Mouse (Mus musculus): ENCODE measurements around the gene Dab2ip. TPM values are rescaled to one million over a fixed set of nuclear protein-coding genes. Genes with fewer than 3 reads are reported as not detected.
A peak's percentile ranks its signal among the peaks of the same experiment; 100 is the strongest.

Dab2ip gene
- polyA plus RNA-seq, 1 experiment from 2014 or later: 55.6 TPM

DNA sequence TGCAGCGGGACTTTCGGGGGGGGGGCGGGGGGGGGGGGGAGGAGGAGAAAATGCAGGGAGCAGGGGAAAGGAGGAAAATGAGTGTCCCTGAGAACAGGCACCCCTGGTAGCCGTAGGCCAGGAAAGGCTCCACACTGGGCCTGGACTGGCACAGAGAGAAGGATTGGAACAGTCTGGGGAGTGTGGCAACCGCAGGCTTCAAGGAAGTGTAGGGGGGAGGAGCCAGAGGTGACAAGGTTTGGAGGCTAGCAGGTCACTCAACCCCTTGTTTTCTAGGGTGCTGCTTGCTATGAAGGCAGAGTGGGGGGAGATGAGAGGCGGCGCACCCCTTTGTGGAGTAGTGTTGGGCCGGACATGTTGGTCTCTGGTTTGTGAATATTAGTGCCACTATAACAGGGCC is 71.1 kb downstream of the Dab2ip start:
- H3K4me2 ChIP-seq: no peak overlapping the region
- no peak for ATAC-seq (ENCODE audit: insufficient number of reproducible peaks, low FRiP score)
- H3K27me3 ChIP-seq (replicated peaks): no peaks in the 10 kb centered on the region
- no peak overlapping the region for H3K4me3 ChIP-seq
- H3K27ac ChIP-seq (ENCODE audit: poor library complexity, severe bottlenecking): peak overlapping the region; percentile 89
- peaks cover 28% of the 10 kb centered on the region for H3K36me3 ChIP-seq
- H3K9ac ChIP-seq: no peak overlapping the region
- H3K4me1 ChIP-seq (replicated peaks): peaks cover 94% of the 10 kb centered on the region
- no peaks in the 10 kb centered on the region for H3K9me3 ChIP-seq (replicated peaks)
- WGBS: 90% methylated on average over 5 of the region's 8 CpGs

DNA sequence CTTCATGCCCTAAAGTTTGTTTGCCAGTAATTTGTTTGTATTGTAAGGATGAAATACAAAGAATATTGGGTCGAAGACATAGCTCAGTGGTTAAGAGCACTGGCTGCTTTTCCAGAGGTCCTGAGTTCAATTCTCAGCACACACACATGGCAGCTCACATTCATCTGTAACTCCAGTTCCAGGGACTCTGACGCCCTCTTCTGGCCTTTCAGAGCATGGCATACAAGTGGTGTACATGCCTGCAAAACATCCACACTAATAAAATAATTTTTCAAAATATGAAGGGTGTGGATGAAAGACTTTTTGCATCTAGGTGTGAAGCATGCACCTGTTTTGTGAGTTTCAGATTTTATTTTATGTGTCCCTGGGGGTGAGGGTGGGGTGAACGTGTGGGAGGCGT is 75.3 kb downstream of the Dab2ip start:
- no peak for ATAC-seq (ENCODE audit: insufficient number of reproducible peaks, low FRiP score)
- Histone ChIP-seq H3K4me3 (no peak overlapping the region), H3K27ac (ENCODE audit: poor library complexity, severe bottlenecking) (no peak overlapping the region), H3K9me3 (replicated peaks) (no peaks in the 10 kb centered on the region), H3K27me3 (replicated peaks) (no peaks in the 10 kb centered on the region), H3K4me2 (no peak overlapping the region), H3K9ac (no peak overlapping the region), H3K36me3 (peaks cover 37% of the 10 kb centered on the region), H3K4me1 (replicated peaks) (peaks cover 71% of the 10 kb centered on the region)
- WGBS: 71% methylated on average over 4 of the region's 4 CpGs

DNA sequence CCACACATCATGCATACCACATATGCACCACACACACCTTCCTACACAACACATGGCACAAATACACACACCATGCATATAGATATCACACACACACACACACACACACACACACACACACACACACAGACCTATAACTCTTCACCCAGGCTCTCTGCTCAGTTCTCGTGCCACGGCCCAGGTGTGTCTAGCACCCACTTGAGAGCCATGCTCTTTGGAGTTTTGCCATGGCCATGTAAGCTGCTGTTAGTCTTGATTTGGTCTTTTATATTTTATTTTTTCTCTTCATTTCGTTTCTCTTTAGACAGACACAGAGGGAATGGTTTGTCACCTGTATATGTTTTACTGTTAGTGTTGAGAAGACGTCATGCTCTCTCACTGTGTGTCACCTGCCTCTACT is 76.9 kb downstream of the Dab2ip start:
- no peak overlapping the region for H3K4me3 ChIP-seq
- no peaks in the 10 kb centered on the region for H3K9me3 ChIP-seq (replicated peaks)
- H3K9ac ChIP-seq: no peak overlapping the region
- no peak overlapping the region for H3K4me2 ChIP-seq
- peaks cover 71% of the 10 kb centered on the region for H3K4me1 ChIP-seq (replicated peaks)
- no peaks in the 10 kb centered on the region for H3K27me3 ChIP-seq (replicated peaks)
- peaks cover 30% of the 10 kb centered on the region for H3K36me3 ChIP-seq
- WGBS: 81% methylated on average over 4 of the region's 4 CpGs
- H3K27ac ChIP-seq (ENCODE audit: poor library complexity, severe bottlenecking): 0 out of 2 replicates have a peak overlapping the region, but pooled peaks have one; percentile 55
- no peak for ATAC-seq (ENCODE audit: insufficient number of reproducible peaks, low FRiP score)

DNA sequence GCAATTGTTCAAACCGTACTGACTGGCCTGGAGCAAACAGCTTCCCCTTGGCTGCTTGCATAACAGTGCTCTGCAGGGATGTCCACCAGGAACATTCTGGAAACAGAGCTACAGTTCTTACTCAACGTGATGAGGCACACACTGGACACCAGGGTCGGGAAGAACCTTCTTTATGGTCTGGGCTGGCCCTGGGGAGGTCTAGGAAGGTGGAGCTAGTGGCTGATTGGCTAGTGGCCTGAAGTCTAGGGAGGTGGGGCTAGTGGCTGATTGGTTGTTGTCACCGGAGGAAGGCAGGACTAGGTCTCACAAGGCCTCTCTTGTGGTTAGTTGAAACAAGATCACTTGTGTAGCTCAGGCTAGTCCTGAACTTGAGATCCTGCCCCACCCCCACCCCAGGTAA is 77.5 kb downstream of the Dab2ip start:
- Histone ChIP-seq H3K4me3 (no peak overlapping the region), H3K4me1 (replicated peaks) (peaks cover 71% of the 10 kb centered on the region), H3K9me3 (replicated peaks) (no peaks in the 10 kb centered on the region), H3K9ac (no peak overlapping the region), H3K27ac (ENCODE audit: poor library complexity, severe bottlenecking) (no peak overlapping the region), H3K27me3 (replicated peaks) (no peaks in the 10 kb centered on the region), H3K4me2 (no peak overlapping the region), H3K36me3 (peaks cover 26% of the 10 kb centered on the region)
- ATAC-seq (ENCODE audit: insufficient number of reproducible peaks, low FRiP score): no peak
- WGBS: 62% methylated on average over 4 of the region's 4 CpGs

DNA sequence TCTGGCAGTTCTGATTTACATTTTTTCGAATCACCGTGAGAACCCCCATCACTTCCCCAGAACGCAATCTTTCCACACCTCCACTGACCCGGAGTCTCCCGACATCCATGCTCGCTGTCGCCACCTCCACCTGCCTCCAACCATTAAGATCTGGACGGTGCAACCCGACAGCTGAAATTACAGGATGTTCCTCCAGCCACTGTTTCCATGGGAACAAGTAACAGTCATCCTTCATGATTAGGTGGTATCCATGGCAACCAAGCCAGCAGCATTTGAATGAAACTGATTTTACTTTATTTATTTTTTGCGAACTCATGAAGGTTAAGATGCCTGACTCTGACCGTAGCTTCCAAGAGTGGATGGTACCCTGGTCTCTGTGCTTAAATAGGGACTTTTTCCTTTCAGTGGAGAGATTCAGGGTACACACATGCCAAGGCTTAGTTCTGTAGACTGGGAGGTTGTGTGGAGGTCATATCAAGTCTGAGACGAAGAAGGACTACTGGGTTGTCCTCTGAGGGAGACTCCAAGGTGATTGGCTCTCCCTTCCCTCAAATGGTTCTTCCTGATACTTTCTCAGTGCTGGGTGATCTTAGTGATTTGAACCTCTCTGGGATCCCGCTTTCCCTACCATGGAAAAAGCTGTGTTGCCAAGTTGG is 79.9 kb downstream of the Dab2ip start:
- Histone ChIP-seq H3K4me2 (no peak overlapping the region), H3K36me3 (peaks cover 29% of the 10 kb centered on the region), H3K4me3 (no peak overlapping the region), H3K9ac (no peak overlapping the region), H3K27me3 (replicated peaks) (no peaks in the 10 kb centered on the region), H3K4me1 (replicated peaks) (peaks cover 72% of the 10 kb centered on the region), H3K27ac (ENCODE audit: poor library complexity, severe bottlenecking) (no peak overlapping the region), H3K9me3 (replicated peaks) (no peaks in the 10 kb centered on the region)
- no peak for ATAC-seq (ENCODE audit: insufficient number of reproducible peaks, low FRiP score)
- WGBS: 62% methylated on average over 13 of the region's 13 CpGs

DNA sequence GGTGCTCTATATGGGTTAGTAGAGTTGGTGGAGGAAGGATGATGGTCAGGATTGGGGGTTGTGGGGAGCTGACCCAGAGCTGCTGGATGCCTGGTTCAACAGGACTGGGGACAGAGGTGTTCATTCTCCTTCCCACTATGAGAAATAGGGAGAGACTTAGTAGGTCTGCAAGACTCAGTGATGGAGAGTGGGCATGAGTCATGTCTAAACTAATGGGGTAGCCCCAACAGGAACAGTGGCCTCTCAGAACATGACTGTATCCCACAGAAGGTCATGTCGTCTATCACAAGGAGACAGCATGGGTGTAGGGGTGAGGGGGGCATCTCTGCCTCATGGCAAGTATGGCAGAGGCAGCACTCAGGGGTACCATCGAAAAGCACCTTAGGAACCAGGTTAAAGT is 81.7 kb downstream of the Dab2ip start:
- Histone ChIP-seq H3K9me3 (replicated peaks) (no peaks in the 10 kb centered on the region), H3K4me3 (no peak overlapping the region), H3K4me1 (replicated peaks) (peaks cover 55% of the 10 kb centered on the region), H3K36me3 (peaks cover 42% of the 10 kb centered on the region), H3K27me3 (replicated peaks) (no peaks in the 10 kb centered on the region), H3K4me2 (no peak overlapping the region), H3K27ac (ENCODE audit: poor library complexity, severe bottlenecking) (no peak overlapping the region), H3K9ac (no peak overlapping the region)
- no peak for ATAC-seq (ENCODE audit: insufficient number of reproducible peaks, low FRiP score)
- 67% methylated on average over 2 of the region's 2 CpGs for whole genome bisulfite sequencing

DNA sequence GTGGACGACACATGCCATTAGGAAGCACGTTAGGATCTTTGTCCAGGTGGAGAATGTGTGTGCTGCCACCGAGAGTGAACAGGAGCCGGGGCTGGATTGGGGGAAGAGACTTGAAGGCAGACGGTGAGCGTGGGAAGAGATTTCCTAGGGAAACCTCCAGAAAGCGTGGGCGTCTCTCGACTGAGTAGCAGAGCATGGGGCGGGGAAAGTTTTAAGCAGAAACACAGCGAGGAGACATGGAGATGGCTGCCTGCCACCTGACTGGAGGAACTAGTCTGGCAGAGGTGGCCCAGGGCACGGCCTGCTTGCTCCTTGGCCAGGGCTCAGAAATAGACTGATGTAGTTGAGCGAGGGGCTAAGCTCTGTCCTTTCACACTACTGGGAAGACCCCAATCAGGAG is 82.5 kb downstream of the Dab2ip start:
- no peak overlapping the region for H3K4me3 ChIP-seq
- no peak for ATAC-seq (ENCODE audit: insufficient number of reproducible peaks, low FRiP score)
- H3K9me3 ChIP-seq (replicated peaks): no peaks in the 10 kb centered on the region
- peaks cover 51% of the 10 kb centered on the region for H3K4me1 ChIP-seq (replicated peaks)
- H3K9ac ChIP-seq: no peak overlapping the region
- H3K27me3 ChIP-seq (replicated peaks): no peaks in the 10 kb centered on the region
- H3K4me2 ChIP-seq: no peak overlapping the region
- H3K27ac ChIP-seq (ENCODE audit: poor library complexity, severe bottlenecking): no peak overlapping the region; the same call in 1 of the 2 replicates
- 68% methylated on average over 13 of the region's 13 CpGs for WGBS
- peaks cover 44% of the 10 kb centered on the region for H3K36me3 ChIP-seq

DNA sequence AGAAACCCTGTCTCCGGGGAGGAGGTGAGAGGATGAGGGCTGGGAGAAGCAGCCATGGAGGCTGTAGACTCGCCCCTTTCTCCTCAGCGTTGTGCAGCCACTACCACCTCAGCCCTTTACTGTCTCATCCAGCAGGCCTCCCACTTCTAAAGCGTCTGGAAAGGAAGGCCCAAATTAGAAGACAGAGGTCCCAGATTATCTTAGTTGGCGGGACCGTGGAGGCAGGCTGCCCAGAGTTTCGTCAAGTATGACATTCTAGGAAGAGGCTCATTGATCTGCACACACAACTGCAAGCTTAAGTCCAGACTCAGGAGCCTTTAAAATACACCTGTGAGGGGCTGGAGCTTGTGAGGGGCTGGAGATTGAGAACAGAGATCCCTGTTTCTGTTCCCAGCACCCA is 84.2 kb downstream of the Dab2ip start:
- 45% methylated on average over 7 of the region's 7 CpGs for WGBS
- H3K9ac ChIP-seq: peak overlapping the region; percentile 1; the same call in 1 of the 2 replicates
- no peak overlapping the region for H3K27ac ChIP-seq (ENCODE audit: poor library complexity, severe bottlenecking)
- no peaks in the 10 kb centered on the region for H3K9me3 ChIP-seq (replicated peaks)
- H3K4me2 ChIP-seq: no peak overlapping the region
- no peak for ATAC-seq (ENCODE audit: insufficient number of reproducible peaks, low FRiP score)
- H3K4me3 ChIP-seq: no peak overlapping the region
- H3K4me1 ChIP-seq (replicated peaks): peaks cover 67% of the 10 kb centered on the region
- peaks cover 45% of the 10 kb centered on the region for H3K36me3 ChIP-seq
- no peaks in the 10 kb centered on the region for H3K27me3 ChIP-seq (replicated peaks)

DNA sequence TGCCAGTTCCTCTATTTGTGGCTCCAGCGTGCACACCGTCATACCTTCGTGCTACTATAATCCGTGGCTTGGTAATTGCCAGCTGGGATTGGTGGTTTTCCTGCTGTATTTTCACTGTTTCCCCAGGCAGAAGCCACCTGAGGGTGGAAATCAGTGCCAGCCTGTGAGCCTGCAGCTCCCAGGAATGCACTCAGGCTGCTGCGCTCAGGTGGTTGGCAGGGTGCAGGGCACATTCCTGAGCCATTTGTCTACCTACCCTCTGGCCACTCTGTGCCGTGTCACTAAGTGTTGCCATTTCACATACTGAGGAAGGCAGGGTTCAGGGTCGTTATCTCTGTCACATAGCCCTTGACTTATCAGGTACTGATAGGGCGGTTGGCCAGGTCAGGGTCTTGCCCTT is 88.5 kb downstream of the Dab2ip start:
- no peak for ATAC-seq (ENCODE audit: insufficient number of reproducible peaks, low FRiP score)
- Histone ChIP-seq H3K4me2 (no peak overlapping the region), H3K27ac (ENCODE audit: poor library complexity, severe bottlenecking) (no peak overlapping the region), H3K36me3 (peaks cover 49% of the 10 kb centered on the region), H3K9ac (no peak overlapping the region), H3K27me3 (replicated peaks) (no peaks in the 10 kb centered on the region), H3K4me1 (replicated peaks) (peaks cover 71% of the 10 kb centered on the region), H3K4me3 (no peak overlapping the region), H3K9me3 (replicated peaks) (no peaks in the 10 kb centered on the region)
- WGBS: 60% methylated on average over 8 of the region's 8 CpGs

DNA sequence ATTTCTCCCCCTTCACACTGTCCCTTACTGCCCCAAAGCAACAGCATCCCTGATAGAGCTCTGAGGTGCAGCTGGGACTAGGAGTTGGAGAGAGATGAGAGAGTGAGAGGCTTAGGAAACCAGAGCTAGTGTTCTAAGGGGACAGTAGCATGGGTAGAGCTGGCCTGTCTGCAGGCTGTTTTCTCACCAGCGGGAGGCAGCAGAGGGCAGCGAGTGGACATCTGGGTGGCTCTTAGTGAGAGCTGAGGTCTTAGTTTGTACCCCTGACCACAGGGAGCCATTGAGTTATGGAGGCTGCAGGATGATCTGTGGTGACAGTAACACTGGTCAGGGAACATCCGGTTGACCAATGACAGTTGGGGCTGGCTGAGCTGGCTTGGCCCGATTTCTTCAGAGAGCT is 91.6 kb downstream of the Dab2ip start:
- no peak overlapping the region for H3K9ac ChIP-seq
- 34% methylated on average over 4 of the region's 4 CpGs for WGBS
- H3K4me1 ChIP-seq (replicated peaks): peaks cover 84% of the 10 kb centered on the region

DNA sequence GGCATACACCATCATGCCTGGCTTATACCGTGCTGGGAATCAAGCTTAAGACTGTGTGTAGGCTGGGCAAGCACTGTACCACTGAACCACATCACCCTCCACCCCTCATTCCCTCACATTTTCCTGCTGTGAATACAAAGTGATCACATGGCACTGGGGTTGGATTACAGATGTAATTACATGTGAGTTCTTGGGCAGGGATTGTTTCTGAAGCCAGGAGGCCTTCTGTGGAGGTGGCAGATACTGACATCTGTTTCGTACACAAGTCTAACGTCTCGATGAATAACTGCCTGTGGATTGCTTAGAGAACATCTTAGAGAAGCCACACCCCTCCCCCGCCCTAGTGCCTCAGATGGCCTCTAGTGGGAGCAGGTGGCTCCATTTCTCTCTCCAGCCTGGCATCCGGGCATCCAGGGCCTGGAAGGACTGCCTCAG is 93.2 kb downstream of the Dab2ip start:
- Histone ChIP-seq H3K27me3 (replicated peaks) (no peaks in the 10 kb centered on the region), H3K27ac (ENCODE audit: poor library complexity, severe bottlenecking) (no peak overlapping the region), H3K9ac (0 out of 2 replicates have a peak overlapping the region, but pooled peaks have one; percentile 32), H3K36me3 (peaks cover 23% of the 10 kb centered on the region), H3K4me2 (no peak overlapping the region), H3K4me3 (no peak overlapping the region), H3K9me3 (replicated peaks) (no peaks in the 10 kb centered on the region), H3K4me1 (replicated peaks) (peaks cover 90% of the 10 kb centered on the region)
- no peak for ATAC-seq (ENCODE audit: insufficient number of reproducible peaks, low FRiP score)
- 70% methylated on average over 6 of the region's 6 CpGs for WGBS

More for the DNA sequence above, 91.6 kb downstream of the Dab2ip start:
- H3K4me3 ChIP-seq: no peak overlapping the region
- no peak for ATAC-seq (ENCODE audit: insufficient number of reproducible peaks, low FRiP score)
- H3K36me3 ChIP-seq: peaks cover 32% of the 10 kb centered on the region
- no peak overlapping the region for H3K4me2 ChIP-seq
- H3K27me3 ChIP-seq (replicated peaks): no peaks in the 10 kb centered on the region
- H3K27ac ChIP-seq (ENCODE audit: poor library complexity, severe bottlenecking): no peak overlapping the region
- H3K9me3 ChIP-seq (replicated peaks): no peaks in the 10 kb centered on the region

DNA sequence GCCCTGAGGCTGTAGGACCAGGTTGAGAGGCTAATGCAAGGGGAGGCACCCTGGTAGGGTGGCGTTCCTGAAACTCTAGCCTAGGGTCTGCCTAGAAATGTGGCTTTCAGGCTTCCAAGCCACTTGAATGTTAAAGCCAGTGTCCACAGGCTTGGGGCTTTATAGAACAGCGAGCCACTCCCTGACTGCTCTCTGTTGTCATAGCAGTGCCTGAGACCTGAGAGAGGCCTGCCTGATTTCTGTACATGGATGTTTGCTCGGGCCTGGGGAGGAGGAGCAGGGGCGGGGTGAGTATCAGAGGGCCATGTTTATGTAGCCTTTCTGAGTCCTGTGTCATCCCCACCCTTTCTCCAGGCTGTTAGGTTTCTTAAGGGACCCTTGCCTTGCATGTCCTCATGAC is 94.9 kb downstream of the Dab2ip start:
- Histone ChIP-seq H3K9ac (no peak overlapping the region), H3K27ac (ENCODE audit: poor library complexity, severe bottlenecking) (no peak overlapping the region), H3K9me3 (replicated peaks) (no peaks in the 10 kb centered on the region), H3K4me2 (no peak overlapping the region), H3K4me3 (no peak overlapping the region), H3K4me1 (replicated peaks) (peaks cover 91% of the 10 kb centered on the region), H3K27me3 (replicated peaks) (no peaks in the 10 kb centered on the region), H3K36me3 (peaks cover 13% of the 10 kb centered on the region)
- WGBS: 69% methylated on average over 4 of the region's 4 CpGs
- no peak for ATAC-seq (ENCODE audit: insufficient number of reproducible peaks, low FRiP score)
